Mouse (Mus musculus) urinary bladder, adult 2 months (tissue): ENCODE measurements at regions not wholly inside any gene's neighbourhood (a gene's known extent, or its start where the extent isn't known, plus 50 kb on each side); places are given as distances from the start of the nearest gene placed in this dataset.

Experiments used
- DNase-seq: peaks from one replicate; pipeline ENCODE4 v3.0.0; 2022; ENCODE audit warnings: low spot score

- peak; percentile 39 for DNase-seq
These were observed 88.1 kb upstream of the Usp51 start for GRCm38 (mm10) chrX:152918212-152918611.

DNA sequence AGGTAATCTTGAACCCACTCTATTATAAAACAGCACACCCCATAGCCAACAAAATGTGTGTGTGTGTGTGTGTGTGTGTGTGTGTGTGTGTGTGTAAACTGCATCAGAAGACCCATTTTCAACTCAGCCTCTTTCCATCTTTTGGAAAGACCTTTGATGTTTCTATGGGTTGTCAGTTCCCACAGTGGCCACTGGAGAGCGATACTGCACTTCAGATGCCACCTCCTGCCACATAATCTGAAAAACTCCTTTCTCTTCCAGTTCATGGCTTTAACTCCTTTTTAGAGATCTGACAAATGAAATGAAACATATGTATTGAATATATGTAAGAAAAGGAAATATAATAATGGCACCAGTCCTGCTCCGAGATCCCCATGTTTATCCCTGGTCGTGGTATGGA, 79.3 kb upstream of the Usp51 start:
- no peak for DNase-seq

GRCm38 (mm10) chrX:152946201-152946600, 60.1 kb upstream of the Usp51 start:
- no peak for DNase-seq
